Mouse (Mus musculus): ENCODE results near the gene Mecom. TPM values are rescaled to one million over a fixed set of nuclear protein-coding genes. Genes with fewer than 3 reads are reported as not detected.

The Mecom gene
- polyA plus RNA-seq, 1 experiment from 2014 or later, result 57.4 TPM

Other genes starting within 250 kb of the Mecom start
- 0.11 and 0.41 TPM in 2 replicates for gene Actrt3, start 51.9 kb upstream of the Mecom start, polyA plus RNA-seq (2015; fragmentation: Nextera tagmentation; extraction: Ambion mirVana)
- 28.0 and 28.9 TPM in 2 replicates for gene Mynn, start 54.1 kb upstream of the Mecom start, polyA plus RNA-seq (2015; fragmentation: Nextera tagmentation; extraction: Ambion mirVana)
- gene Lrriq4, start 96.5 kb upstream of the Mecom start, polyA plus RNA-seq (2015; fragmentation: Nextera tagmentation; extraction: Ambion mirVana), result not detected in 2 replicates
- gene Lrrc34, start 99.9 kb upstream of the Mecom start, polyA plus RNA-seq (2015; fragmentation: Nextera tagmentation; extraction: Ambion mirVana), result 0.59 and 0.65 TPM in 2 replicates
- 4.8 and 7.8 TPM in 2 replicates for gene Lrrc31, start 151.8 kb upstream of the Mecom start, polyA plus RNA-seq (2015; fragmentation: Nextera tagmentation; extraction: Ambion mirVana)
- not detected in 2 replicates for gene Samd7, start 198.3 kb upstream of the Mecom start, polyA plus RNA-seq (2015; fragmentation: Nextera tagmentation; extraction: Ambion mirVana)
- gene Sec62, start 244.9 kb upstream of the Mecom start, polyA plus RNA-seq (2015; fragmentation: Nextera tagmentation; extraction: Ambion mirVana), result 62.8 and 86.1 TPM in 2 replicates

Data from stomach, embryonic 16.5 days (tissue).